ENCODE assay signal across 23 mouse cellular contexts in genomic region chr11:50450236-50450635, GRCm38 (mm10). TPM values are rescaled to one million over a fixed set of nuclear protein-coding genes. Genes with fewer than 3 reads are reported as not detected.
DNase-seq lines count a peak whose midpoint lies in the region; ATAC-seq and TF ChIP-seq lines count a peak whose summit lies in the region.
"Had no signal": no experiment of that assay in that cellular context is flagged by ENCODE, and none has a peak within 500 bp of the region (broad histone marks: within the 10 kb centered on the region; RNA-seq: fewer than 3 reads in every experiment).

No protein-coding gene starts in this region.

- WGBS in forebrain, postnatal 0 days = 64% methylated on average over 9 of the region's 9 CpGs
- WGBS in forebrain, embryonic 11.5 days = 79% methylated on average over 9 of the region's 9 CpGs
- WGBS in heart, embryonic 10.5 days = 76% methylated on average over 9 of the region's 9 CpGs

- no peaks in the 10 kb centered on the region for H3K9me3 ChIP-seq in forebrain, postnatal 0 days (ENCODE audit: low read length)
- H3K9me3 ChIP-seq in forebrain, embryonic 11.5 days (ENCODE audit: control insufficient read depth, low read length) = no peaks in the 10 kb centered on the region
- no peaks in the 10 kb centered on the region for H3K9me3 ChIP-seq in heart, embryonic 10.5 days
- H3K9me3 ChIP-seq: G1E had no signal

- H3K27ac ChIP-seq in forebrain, postnatal 0 days (ENCODE audit: low read depth, low read length) = no peak overlapping the region
- H3K27ac ChIP-seq in forebrain, embryonic 11.5 days (ENCODE audit: low read depth, low read length) = no peak overlapping the region
- no peak overlapping the region for H3K27ac ChIP-seq in heart, embryonic 10.5 days

- H3K27me3 ChIP-seq in forebrain, postnatal 0 days (ENCODE audit: insufficient read depth, low read length) = no peaks in the 10 kb centered on the region
- no peaks in the 10 kb centered on the region for H3K27me3 ChIP-seq in forebrain, embryonic 11.5 days (ENCODE audit: control insufficient read depth, insufficient read depth, low read length)
- H3K27me3 ChIP-seq in heart, embryonic 10.5 days (ENCODE audit: insufficient read depth, poor library complexity, severe bottlenecking) = no peaks in the 10 kb centered on the region
- H3K27me3 ChIP-seq: CH12.LX, Patski had no signal

- H3K4me3 ChIP-seq in forebrain, postnatal 0 days (ENCODE audit: low read depth, low read length) = no peak overlapping the region
- H3K4me3 ChIP-seq in forebrain, embryonic 11.5 days (ENCODE audit: low read depth, low read length) = no peak overlapping the region
- H3K4me3 ChIP-seq in heart, embryonic 10.5 days = no peak overlapping the region

- peak; percentile 66; the same call in 1 of the 2 replicates for ATAC-seq in forebrain, postnatal 0 days
- ATAC-seq in forebrain, embryonic 11.5 days (replicated peaks; ENCODE audit: low FRiP score) = no peak
- ATAC-seq: activated CD4-positive, CD25-positive, alpha-beta regulatory T cell, adult 4 months; CD4-positive, CD25-positive, alpha-beta regulatory T cell, adult 4 months; Patski had no signal

- H3K9ac ChIP-seq in forebrain, postnatal 0 days = no peak overlapping the region
- no peak overlapping the region; the same call in 1 of the 2 replicates for H3K9ac ChIP-seq in forebrain, embryonic 11.5 days (ENCODE audit: low read length)

- no peaks in the 10 kb centered on the region for H3K4me1 ChIP-seq in forebrain, postnatal 0 days (ENCODE audit: insufficient read depth)
- no peaks in the 10 kb centered on the region for H3K4me1 ChIP-seq in forebrain, embryonic 11.5 days (replicated peaks; ENCODE audit: control insufficient read depth, insufficient read depth, low read length)
- H3K4me1 ChIP-seq in heart, embryonic 10.5 days = no peaks in the 10 kb centered on the region

- DNase-seq in forebrain, postnatal 0 days = no peak
- DNase-seq in forebrain, embryonic 11.5 days (ENCODE audit: low spot score) = no peak
- peak; percentile 76 for DNase-seq in heart, adult 11 months
- no peak for DNase-seq in heart, embryonic 10.5 days (ENCODE audit: low spot score)
- DNase-seq in retina, adult 2 months (ENCODE audit: low read depth, low spot score) = peak; percentile 29
- no peak for DNase-seq in retina, embryonic 14.5 days (ENCODE audit: low spot score)
- peak; percentile 35 for DNase-seq in brain, adult 2 months (ENCODE audit: low read depth, low spot score)
- DNase-seq in gastrocnemius, adult 18-20 months (ENCODE audit: low spot score) = no peak
- DNase-seq: adrenal gland, adult 2 months; adrenal gland, adult 8-10 months; adrenal gland, postnatal 10 days; adrenal gland, postnatal 14 days; adrenal gland, postnatal 25 days; adrenal gland, postnatal 36 days; B cell, adult 2 months; cerebellum, adult 11 months; cerebellum, adult 11-12 months; cerebellum, adult 18-20 months had no signal

- no peak overlapping the region for H3K4me2 ChIP-seq in forebrain, postnatal 0 days (ENCODE audit: low read depth)
- H3K4me2 ChIP-seq in forebrain, embryonic 11.5 days (ENCODE audit: low read depth, low read length, severe bottlenecking) = no peak overlapping the region

- H3K36me3 ChIP-seq in forebrain, postnatal 0 days (ENCODE audit: insufficient read depth) = no peaks in the 10 kb centered on the region
- H3K36me3 ChIP-seq in forebrain, embryonic 11.5 days (ENCODE audit: control insufficient read depth, insufficient read depth, low read length) = no peaks in the 10 kb centered on the region
- no peaks in the 10 kb centered on the region for H3K36me3 ChIP-seq in heart, embryonic 10.5 days
- H3K36me3 ChIP-seq: G1E had no signal

- TF ChIP-seq CTCF in forebrain, postnatal 0 days (IDR thresholded peaks at IDR 0.05; ENCODE audit: low read depth) = no peak

RNA-seq across cellular contexts. Expression of gene Rufy1, which starts 19.3 kb away (rescaled TPM):
- total RNA-seq in forebrain, postnatal 0 days (2014; rRNA removed) = 20.5 and 22.6 TPM in 2 replicates
- polyA plus RNA-seq in forebrain, postnatal 0 days (2015; fragmentation: Nextera tagmentation; extraction: Ambion mirVana) = 18.3 and 25.0 TPM in 2 replicates
- 23.9 and 26.7 TPM in 2 replicates for polyA plus RNA-seq in forebrain, embryonic 11.5 days (2014; fragmentation: Nextera tagmentation; extraction: Ambion mirVana)
- polyA plus RNA-seq in heart, embryonic 10.5 days (2016; fragmentation: Nextera tagmentation; extraction: Ambion mirVana) = 16.6 and 18.3 TPM in 2 replicates
- total RNA-seq in gastrocnemius, adult 18-20 months (2021) = 10 to 100 TPM; 23.6 to 25.9 TPM

Comparison
In these comparisons a context has a peak if more than half of its experiments do, and no peak if none do; other contexts are left out.
1. DNase-seq: peak in heart, adult 11 months (single experiment), retina, adult 2 months (single experiment) and brain, adult 2 months (single experiment); none in forebrain, postnatal 0 days (single experiment), forebrain, embryonic 11.5 days (single experiment), heart, embryonic 10.5 days (single experiment), retina, embryonic 14.5 days (single experiment) and gastrocnemius, adult 18-20 months (single experiment).